Mouse (Mus musculus) natural killer cell, adult 2 months (primary cell): Measurements from ENCODE around the gene Ptcd2.

Experiments
- DNase-seq, 2 experiments: peaks; one replicate each; pipeline ENCODE4 v3.0.0; 2022; ENCODE audit warnings: low spot score in 2 of 2

Gene Ptcd2

GRCm38 (mm10) chr13:99304365-99304764 is 40.1 kb downstream of the Ptcd2 start:
- DNase-seq = no peak

DNA sequence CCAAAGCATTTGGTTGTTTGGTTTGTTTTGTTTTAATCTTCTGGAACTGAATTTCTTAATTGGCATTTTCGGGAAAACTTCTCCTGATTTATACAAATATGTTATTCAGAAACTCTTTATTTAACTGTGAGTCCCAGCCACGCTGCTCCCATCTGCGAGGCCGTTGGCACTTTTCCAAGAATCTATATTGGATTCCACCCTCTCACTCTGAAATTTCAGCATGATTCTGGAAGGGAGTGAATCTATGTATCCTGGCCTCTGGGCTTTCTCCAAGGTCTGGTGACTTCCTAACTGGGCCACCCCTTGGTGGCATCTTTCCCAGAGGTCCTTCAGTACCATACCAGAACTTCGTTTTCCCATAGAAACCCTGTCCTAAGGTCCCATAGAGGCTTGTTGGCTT is 40.7 kb downstream of the Ptcd2 start:
- no peak for DNase-seq

- no peak for DNase-seq
Measured at GRCm38 (mm10) chr13:99299921-99300320, 44.6 kb downstream of the Ptcd2 start.

- no peak for DNase-seq
Measured at GRCm38 (mm10) chr13:99294176-99294575, 50.3 kb downstream of the Ptcd2 start.

- DNase-seq = no peak
Measured at GRCm38 (mm10) chr13:99290766-99291165, 53.7 kb downstream of the Ptcd2 start.

- DNase-seq = no peak
Measured at GRCm38 (mm10) chr13:99287786-99288185, 56.7 kb downstream of the Ptcd2 start.

DNA sequence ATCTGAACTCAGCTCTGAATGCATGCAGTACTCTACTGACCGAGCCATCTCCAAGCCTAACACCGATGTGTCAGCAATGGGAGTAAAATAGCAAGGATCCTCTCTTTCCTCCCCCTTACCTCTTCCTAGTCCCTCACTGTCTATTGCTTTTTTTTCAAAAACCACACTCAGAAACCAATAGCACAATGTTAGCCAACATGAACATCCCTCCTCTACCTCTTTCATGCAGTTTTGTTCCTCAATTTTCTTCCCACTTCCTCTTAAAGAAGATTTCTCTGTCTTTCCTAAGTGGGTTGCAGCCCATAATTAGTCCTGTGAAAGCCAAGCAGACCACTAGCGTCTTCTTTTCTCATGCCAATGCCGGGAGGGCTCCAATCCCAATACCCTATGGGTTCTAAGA is 57.3 kb downstream of the Ptcd2 start:
- DNase-seq = no peak

DNA sequence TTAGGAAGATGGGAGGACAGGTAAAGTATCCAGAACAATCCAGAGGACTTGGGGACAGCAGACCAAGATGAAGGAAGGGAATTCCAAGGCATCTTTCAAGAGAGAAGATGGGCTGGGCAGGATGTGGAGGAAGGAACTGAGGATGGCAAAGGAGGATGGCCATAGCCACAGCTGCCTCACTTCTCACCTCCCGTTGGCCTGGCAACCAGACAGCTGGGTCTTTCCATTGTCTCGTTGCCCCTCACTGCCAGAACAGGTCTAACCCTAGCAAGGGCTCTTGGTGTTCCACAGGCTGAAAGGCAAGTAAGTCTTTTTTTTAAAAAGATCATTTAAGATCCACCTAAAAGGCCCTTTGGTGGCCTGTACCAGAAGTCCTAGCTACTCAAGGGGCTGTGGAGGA is 59.3 kb downstream of the Ptcd2 start:
- no peak for DNase-seq

DNA sequence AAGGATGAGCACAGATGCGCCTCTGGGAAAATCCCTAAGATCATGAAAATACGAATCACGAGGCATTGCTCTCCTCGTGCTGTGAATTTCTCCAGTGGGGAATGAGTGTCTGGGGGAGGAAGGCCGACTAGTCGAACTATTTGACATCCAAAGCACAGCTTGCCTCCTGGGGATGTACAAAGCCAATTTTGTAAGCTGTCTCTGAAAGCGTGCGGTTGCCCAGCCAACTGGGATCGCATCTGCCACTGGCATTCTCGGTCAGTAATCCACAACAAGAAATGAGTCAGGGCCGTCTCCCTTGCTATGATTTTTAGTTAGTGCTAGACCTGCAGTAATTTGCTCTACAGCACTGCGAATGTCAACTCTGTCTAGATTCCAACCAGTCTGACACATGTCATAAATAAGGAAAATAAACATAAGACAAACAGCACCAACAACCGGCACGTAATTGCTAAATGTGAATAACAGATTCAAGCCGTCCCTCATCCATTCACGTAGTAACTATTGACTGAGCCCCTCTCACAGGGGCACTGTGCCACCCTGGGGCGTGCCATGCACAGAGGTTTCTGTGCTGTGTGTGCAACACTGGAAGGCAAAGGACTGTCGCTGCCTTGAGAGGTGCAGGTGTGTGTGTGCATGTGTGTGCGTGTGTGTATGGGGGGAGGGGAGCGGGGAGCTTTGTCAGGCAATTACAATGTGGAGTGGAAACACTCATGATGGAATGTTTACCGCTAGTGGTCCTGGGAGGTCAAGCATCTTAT is 59.9 kb downstream of the Ptcd2 start:
- DNase-seq = no peak

GRCm38 (mm10) chr13:99283916-99284315 is 60.6 kb downstream of the Ptcd2 start:
- DNase-seq = no peak

DNA sequence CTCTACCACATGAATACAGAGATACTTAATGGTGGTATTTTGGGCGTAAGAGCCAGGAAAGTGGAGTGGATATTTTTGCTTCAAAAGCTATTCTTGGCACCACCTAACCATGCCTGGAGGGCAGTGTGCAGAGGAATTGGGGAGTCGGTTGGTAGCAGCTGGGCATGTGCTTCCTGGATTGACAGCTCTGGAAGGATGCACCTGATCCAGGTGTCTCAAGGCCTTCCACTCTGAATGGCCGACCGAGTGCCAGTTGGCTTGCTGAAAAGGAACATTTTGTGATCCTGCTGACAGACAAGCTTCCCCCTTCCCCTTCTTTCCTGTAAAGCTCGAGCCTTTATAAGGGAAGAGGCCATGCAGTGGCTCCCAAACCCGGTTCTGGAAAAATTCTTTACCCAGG is 61.5 kb downstream of the Ptcd2 start:
- no peak for DNase-seq

DNA sequence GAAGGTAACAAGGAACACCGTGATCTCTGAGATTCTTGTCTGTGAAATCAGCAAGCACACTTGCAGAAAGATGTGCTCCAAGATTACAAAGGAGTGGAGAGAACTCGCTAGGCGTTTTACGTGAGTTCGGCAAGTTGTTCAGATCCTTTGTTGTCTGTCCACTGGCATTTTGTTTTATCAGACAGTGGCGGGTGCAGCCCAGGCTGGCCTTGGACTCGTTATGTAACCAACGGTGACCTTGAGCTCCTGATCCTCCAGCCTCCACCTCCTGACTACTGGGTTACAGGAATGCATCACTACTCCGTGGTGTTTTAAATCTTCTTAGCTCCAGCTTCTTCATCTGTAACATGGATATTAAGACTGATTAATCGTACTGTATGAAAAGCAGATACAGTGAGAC is 65.2 kb downstream of the Ptcd2 start:
- no peak for DNase-seq

DNA sequence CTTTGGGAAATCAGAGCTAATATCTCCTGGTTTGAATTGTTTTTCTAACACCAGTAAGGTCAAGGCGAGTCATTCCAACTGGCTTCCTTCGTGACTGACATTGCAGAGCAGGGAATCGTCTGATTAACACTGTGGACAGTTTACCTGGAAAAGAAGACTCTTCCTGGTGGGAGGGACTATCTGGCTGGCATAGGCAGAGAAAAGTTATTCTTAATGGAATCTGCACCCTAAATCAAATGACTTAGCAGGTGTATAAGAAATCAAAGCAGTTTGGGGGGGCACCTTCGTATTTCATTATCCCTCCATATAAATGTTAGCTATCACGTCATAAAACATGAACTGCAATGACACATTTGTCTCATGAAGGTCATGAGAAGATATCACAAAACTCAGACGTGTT is 66.0 kb downstream of the Ptcd2 start:
- no peak for DNase-seq

- no peak for DNase-seq
Measured at GRCm38 (mm10) chr13:99277521-99277920, 67.0 kb downstream of the Ptcd2 start.

- DNase-seq = no peak
Measured at GRCm38 (mm10) chr13:99272046-99272445, 72.5 kb downstream of the Ptcd2 start.
